Mouse (Mus musculus) limb, embryonic 11.5 days (tissue): ENCODE measurements at regions not wholly inside any gene's neighbourhood (a gene's known extent, or its start where the extent isn't known, plus 50 kb on each side); places are given as distances from the start of the nearest gene placed in this dataset. TPM values are rescaled to one million over a fixed set of nuclear protein-coding genes. Genes with fewer than 3 reads are reported as not detected.

Experiments used
- ATAC-seq: fragments of 200-750 bp; cut with Nextera tagmentation; 2 replicates; pipeline ENCODE4 v1.8.0; 2017; ENCODE audit warnings: low read depth; ENCODE audit not compliant: insufficient number of reproducible peaks, low FRiP score, low TSS enrichment
- DNase-seq: peaks from one replicate; pipeline ENCODE4 v3.0.0-alpha.2; 2015; ENCODE audit warnings: low spot score
- H3K27ac ChIP-seq: fragments of 300-500 bp; sonication (generic); replicated peaks from 2 replicates; pipeline ENCODE4 v1.5.1; 2014; ENCODE audit warnings: low read depth, mild to moderate bottlenecking, low read length
- H3K27me3 ChIP-seq: fragments of 300-500 bp; sonication (generic); 2 replicates; pipeline ENCODE4 v1.6.1; 2014; ENCODE audit warnings: mild to moderate bottlenecking, low read length, mixed read lengths; ENCODE audit not compliant: control insufficient read depth, insufficient read depth
- H3K36me3 ChIP-seq: fragments of 300-500 bp; sonication (generic); 2 replicates; pipeline ENCODE4 v1.6.1; 2014; ENCODE audit warnings: mild to moderate bottlenecking, low read length, moderate library complexity, mixed read lengths; ENCODE audit not compliant: control insufficient read depth, insufficient read depth
- H3K4me1 ChIP-seq: fragments of 300-500 bp; sonication (generic); 2 replicates; pipeline ENCODE4 v1.6.1; 2014; ENCODE audit warnings: low read length, mixed read lengths; ENCODE audit not compliant: control insufficient read depth, insufficient read depth
- H3K4me2 ChIP-seq: fragments of 300-500 bp; sonication (generic); 2 replicates; pipeline ENCODE4 v1.6.1; 2014; ENCODE audit warnings: low read depth, mild to moderate bottlenecking, moderate library complexity; ENCODE audit not compliant: severe bottlenecking
- H3K4me3 ChIP-seq: fragments of 300-500 bp; sonication (generic); 2 replicates; pipeline ENCODE4 v1.5.1; 2014; ENCODE audit warnings: low read depth, low read length
- H3K9ac ChIP-seq: fragments of 300-500 bp; sonication (generic); 2 replicates; pipeline ENCODE4 v1.6.1; 2014; ENCODE audit warnings: mild to moderate bottlenecking, low read length
- H3K9me3 ChIP-seq: fragments of 300-500 bp; sonication (generic); 2 replicates; pipeline ENCODE4 v1.6.1; 2016; ENCODE audit warnings: low read length; ENCODE audit not compliant: control insufficient read depth
- WGBS: fragments of 180-500 bp; shearing (Covaris S2); extraction: QIAGEN DNeasy Blood & Tissue Kit; methylation state at CpG from one replicate; pipeline ENCODE4 v1.1.7; 2014; 5-methylcytosine and 5-hydroxymethylcytosine counted together
- microRNA-seq: library from miRNA; unstranded; fragments of <30 nt; microRNA quantifications from one replicate; pipeline ENCODE4, GENCODE M21; 2016

DNA sequence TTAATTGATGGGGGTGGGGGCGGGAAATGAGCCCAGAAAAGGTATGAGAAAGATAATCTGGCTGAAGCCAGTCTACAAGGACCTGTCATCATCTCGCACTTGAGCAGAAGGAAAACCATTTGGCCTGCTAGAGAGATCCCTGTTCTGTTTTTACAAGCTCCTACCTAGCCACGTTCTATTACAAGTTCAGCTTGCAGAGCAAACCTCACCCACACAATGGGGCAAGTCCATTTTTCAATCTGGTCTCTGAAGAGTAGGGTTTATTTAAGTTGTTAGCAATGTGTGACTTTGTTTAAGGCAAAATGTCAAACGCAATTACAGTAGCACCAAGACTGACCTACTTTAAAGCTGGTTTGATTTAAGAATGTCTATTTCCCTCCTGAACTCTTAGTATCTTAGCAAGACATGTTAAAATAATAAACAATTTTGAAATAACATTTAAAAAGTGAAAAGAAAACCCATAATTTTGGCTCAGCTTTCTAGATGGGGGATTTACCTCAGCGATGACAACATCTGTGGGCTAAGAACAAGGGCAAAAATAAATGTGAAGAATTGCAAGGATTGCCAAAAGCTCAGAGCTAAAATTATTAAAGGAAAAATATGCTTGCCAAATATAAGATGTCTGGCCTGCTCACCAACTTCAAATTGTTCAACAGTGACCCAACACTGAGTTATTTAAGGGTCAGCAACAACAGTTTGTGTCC lies 54.9 kb upstream of the Pitrm1 start:
- DNase-seq (no peak), ATAC-seq (no peak)
- H3K36me3 ChIP-seq: no peaks in the 10 kb centered on the region
- no peaks in the 10 kb centered on the region for H3K27me3 ChIP-seq
- H3K9me3 ChIP-seq: no peaks in the 10 kb centered on the region
- no peak overlapping the region for H3K9ac ChIP-seq
- no peak overlapping the region for H3K27ac ChIP-seq
- no peaks in the 10 kb centered on the region for H3K4me1 ChIP-seq
- H3K4me3 ChIP-seq: no peak overlapping the region
- no peak overlapping the region for H3K4me2 ChIP-seq
- 81% methylated on average over 5 of the region's 5 CpGs for WGBS

Small RNAs in the stretch of these regions (microRNA-seq; reads per million reads assigned to microRNA genes)
- gene Gm26259: not detected
